Mouse (Mus musculus) testis, adult 2 months (tissue): Measurements from ENCODE around the gene Wfdc12. TPM values are rescaled to one million over a fixed set of nuclear protein-coding genes. Genes with fewer than 3 reads are reported as not detected.

Experiments used
- H3K27ac ChIP-seq: fragments of 200-500 bp; 2 replicates; pipeline ENCODE4 v1.5.1; 2012; ENCODE audit warnings: low read depth, low read length; ENCODE audit not compliant: control insufficient read depth, insufficient read depth
- H3K27me3 ChIP-seq: fragments of 200-500 bp; 2 replicates; pipeline ENCODE4 v1.6.1; 2012; ENCODE audit warnings: mild to moderate bottlenecking, low read length, moderate library complexity; ENCODE audit not compliant: control insufficient read depth, insufficient read depth
- H3K36me3 ChIP-seq: fragments of 200-500 bp; 2 replicates; pipeline ENCODE4 v1.6.1; 2012; ENCODE audit warnings: mild to moderate bottlenecking, low read length; ENCODE audit not compliant: control insufficient read depth, insufficient read depth
- H3K4me1 ChIP-seq: fragments of 200-500 bp; 2 replicates; pipeline ENCODE4 v1.6.1; 2012; ENCODE audit warnings: low read length; ENCODE audit not compliant: control insufficient read depth, insufficient read depth
- H3K4me3 ChIP-seq: fragments of 200-500 bp; 2 replicates; pipeline ENCODE4 v1.5.1; 2012; ENCODE audit warnings: low read depth, mild to moderate bottlenecking, low read length, moderate library complexity, mixed read lengths; ENCODE audit not compliant: control insufficient read depth
- CTCF ChIP-seq: fragments of 200-500 bp; IDR thresholded peaks from 2 replicates; pipeline ENCODE4 v1.5.1; 2012; ENCODE audit warnings: low read depth, mild to moderate bottlenecking, inconsistent platforms, low read length, moderate library complexity; ENCODE audit not compliant: control insufficient read depth, insufficient read depth, insufficient replicate concordance
- POLR2A ChIP-seq: fragments of 200-500 bp; IDR thresholded peaks from 2 replicates; pipeline ENCODE4 v1.6.1; 2012; ENCODE audit warnings: low read depth, mild to moderate bottlenecking, inconsistent platforms, low read length, moderate library complexity; ENCODE audit not compliant: control insufficient read depth
- polyA plus RNA-seq: library from polyadenylated mRNA; depleted of rRNA; stranded (reverse); fragments of >200 nt; gene quantifications from 2 replicates; pipeline ENCODE4 v1.2.3, GENCODE M21; 2012

Gene Wfdc12
- polyA plus RNA-seq, 1 experiment, result 0.15 TPM

GRCm38 (mm10) chr2:164161515-164162055 is 28.8 kb downstream of the Wfdc12 start:
- no peaks in the 10 kb centered on the region for H3K4me1 ChIP-seq
- no peaks in the 10 kb centered on the region for H3K36me3 ChIP-seq
- no peaks in the 10 kb centered on the region for H3K27me3 ChIP-seq
- H3K4me3 ChIP-seq, result no peak overlapping the region
- TF ChIP-seq CTCF (no peak), POLR2A (no peak)
- no peak overlapping the region for H3K27ac ChIP-seq

- no peak overlapping the region for H3K4me3 ChIP-seq
- TF ChIP-seq CTCF, result no peak
- TF ChIP-seq POLR2A, result no peak
- H3K4me1 ChIP-seq, result no peaks in the 10 kb centered on the region
- H3K27me3 ChIP-seq, result no peaks in the 10 kb centered on the region
- no peak overlapping the region for H3K27ac ChIP-seq
- no peaks in the 10 kb centered on the region for H3K36me3 ChIP-seq
These were observed 31.6 kb downstream of the Wfdc12 start for GRCm38 (mm10) chr2:164158838-164159237.

GRCm38 (mm10) chr2:164156158-164156557 is 34.2 kb downstream of the Wfdc12 start:
- Histone ChIP-seq H3K27ac (no peak overlapping the region), H3K36me3 (peaks cover 2% of the 10 kb centered on the region), H3K27me3 (no peaks in the 10 kb centered on the region), H3K4me1 (no peaks in the 10 kb centered on the region), H3K4me3 (no peak overlapping the region)
- no peak for TF ChIP-seq CTCF
- TF ChIP-seq POLR2A, result no peak

- H3K36me3 ChIP-seq, result peaks cover 2% of the 10 kb centered on the region
- H3K4me3 ChIP-seq, result no peak overlapping the region
- H3K27ac ChIP-seq, result no peak overlapping the region
- TF ChIP-seq POLR2A (no peak), CTCF (no peak)
- H3K27me3 ChIP-seq, result no peaks in the 10 kb centered on the region
- no peaks in the 10 kb centered on the region for H3K4me1 ChIP-seq
These were observed 36.4 kb downstream of the Wfdc12 start for GRCm38 (mm10) chr2:164154007-164154406.

- Histone ChIP-seq H3K27me3 (no peaks in the 10 kb centered on the region), H3K36me3 (peaks cover 2% of the 10 kb centered on the region)
- no peak for TF ChIP-seq CTCF
- TF ChIP-seq POLR2A, result no peak
These were observed 38.1 kb downstream of the Wfdc12 start for GRCm38 (mm10) chr2:164152341-164152740.

GRCm38 (mm10) chr2:164150086-164150760 is 40.2 kb downstream of the Wfdc12 start:
- Histone ChIP-seq H3K36me3 (peaks cover 2% of the 10 kb centered on the region), H3K27ac (no peak overlapping the region), H3K27me3 (no peaks in the 10 kb centered on the region), H3K4me1 (no peaks in the 10 kb centered on the region), H3K4me3 (no peak overlapping the region)
- no peak for TF ChIP-seq POLR2A
- TF ChIP-seq CTCF, result no peak

More at GRCm38 (mm10) chr2:164152341-164152740, 38.1 kb downstream of the Wfdc12 start:
- Histone ChIP-seq H3K27ac (no peak overlapping the region), H3K4me1 (no peaks in the 10 kb centered on the region), H3K4me3 (no peak overlapping the region)

GRCm38 (mm10) chr2:164146556-164146955 is 43.9 kb downstream of the Wfdc12 start:
- Histone ChIP-seq H3K36me3 (no peaks in the 10 kb centered on the region), H3K27me3 (no peaks in the 10 kb centered on the region), H3K4me1 (no peaks in the 10 kb centered on the region), H3K27ac (no peak overlapping the region), H3K4me3 (no peak overlapping the region)
- TF ChIP-seq CTCF (no peak), POLR2A (no peak)

- TF ChIP-seq POLR2A, result no peak
- TF ChIP-seq CTCF, result no peak
- no peaks in the 10 kb centered on the region for H3K4me1 ChIP-seq
- H3K27me3 ChIP-seq, result no peaks in the 10 kb centered on the region
- peak overlapping the region; percentile 23; the same call in 1 of the 2 replicates for H3K27ac ChIP-seq
- no peak overlapping the region for H3K4me3 ChIP-seq
- no peaks in the 10 kb centered on the region for H3K36me3 ChIP-seq
These were observed 45.9 kb downstream of the Wfdc12 start for GRCm38 (mm10) chr2:164144541-164144940.
